Mouse (Mus musculus) cerebellum, adult 8-10 months (tissue): ENCODE data around the gene Rab11fip5.
A peak's percentile ranks its signal among the peaks of the same experiment; 100 is the strongest.

Source experiments
- DNase-seq: peaks from one replicate; pipeline ENCODE4 v3.0.0; 2022

Rab11fip5 gene

DNA sequence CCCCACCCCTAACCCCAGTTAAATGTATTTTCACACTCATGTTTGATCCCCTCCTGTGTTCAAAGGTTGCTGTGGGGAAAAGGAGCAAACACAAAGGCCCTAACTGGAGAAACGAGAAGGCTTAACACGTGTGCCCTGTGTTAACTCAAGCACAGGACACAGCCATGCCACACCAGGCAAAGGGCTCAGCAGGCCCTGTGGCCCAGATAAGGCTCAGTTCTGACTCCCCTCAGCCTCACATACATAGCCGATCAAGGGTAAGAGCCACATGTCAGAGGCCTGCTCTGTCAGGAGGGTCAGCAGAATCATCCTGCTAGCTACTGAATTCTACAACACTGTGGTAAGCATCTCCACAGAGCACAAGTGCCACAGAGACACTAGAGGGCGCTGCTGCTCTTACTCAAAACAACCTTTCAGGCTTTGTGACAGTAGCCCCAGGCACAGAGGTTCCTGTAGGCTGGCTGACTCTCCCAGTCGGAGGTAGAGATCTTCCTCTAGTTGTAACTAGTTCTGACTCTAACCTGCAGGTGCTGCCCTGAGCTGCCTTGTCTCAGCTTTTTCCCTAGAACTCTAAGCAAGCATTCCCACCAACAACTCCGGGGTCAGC, 28.3 kb downstream of the Rab11fip5 start:
- peak; percentile 85 for DNase-seq

DNA sequence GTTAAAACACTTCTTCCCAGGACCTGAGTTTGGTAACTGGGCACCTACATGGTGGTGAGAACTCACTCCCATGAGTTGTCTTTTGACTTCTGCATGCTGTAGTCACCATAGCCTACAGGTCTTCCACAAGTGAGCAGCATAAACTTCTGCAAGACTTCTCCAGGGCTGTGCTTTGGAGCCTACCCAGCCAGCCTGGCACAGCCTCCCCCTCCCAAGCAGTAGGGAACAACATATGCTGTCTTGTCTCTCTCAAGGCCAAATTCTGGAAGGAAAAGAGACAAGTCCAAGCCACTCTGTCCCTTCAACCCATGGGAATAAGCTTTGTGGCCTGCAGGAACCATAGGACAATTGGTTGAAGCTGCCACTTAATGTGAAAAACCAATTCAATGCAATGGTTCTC, 29.5 kb downstream of the Rab11fip5 start:
- peak; percentile 43 for DNase-seq

- no peak for DNase-seq
These were observed 31.4 kb downstream of the Rab11fip5 start for GRCm38 (mm10) chr6:85343027-85343426.

DNA sequence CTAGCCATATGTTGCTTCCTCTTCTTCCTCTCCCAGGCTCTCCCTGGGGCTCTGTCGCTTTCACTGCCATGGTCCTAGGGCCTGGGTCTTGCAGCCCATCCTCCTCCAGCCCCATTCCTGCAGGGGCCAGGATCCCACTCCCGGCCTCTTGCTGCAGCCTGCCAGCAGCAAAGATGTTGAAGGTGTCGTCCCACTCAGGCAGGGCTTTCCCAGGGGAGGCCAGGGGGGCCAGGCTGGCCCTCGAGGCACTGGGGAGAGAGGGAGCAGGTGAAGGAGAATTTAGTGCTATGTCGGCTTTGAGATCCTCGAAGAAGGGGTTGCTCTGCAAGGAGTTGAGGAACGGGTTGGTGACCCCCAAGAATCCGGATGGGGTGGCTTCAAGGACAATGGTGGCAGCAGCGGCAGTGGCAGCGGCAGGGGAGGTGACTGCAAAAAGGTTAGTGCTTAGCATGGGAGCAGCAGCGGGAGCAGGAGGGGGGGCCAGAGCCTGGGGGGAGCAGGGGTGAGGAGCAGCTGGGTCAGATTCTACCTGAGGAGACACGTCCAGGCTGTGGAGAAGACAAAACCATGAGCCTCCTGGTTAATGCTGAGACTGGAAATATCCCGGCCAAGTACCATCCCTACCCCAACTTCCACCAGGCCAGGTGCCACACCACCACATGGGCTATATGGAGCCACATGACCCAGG, 32.5 kb downstream of the Rab11fip5 start:
- DNase-seq, result no peak

GRCm38 (mm10) chr6:85340184-85340583, 34.2 kb downstream of the Rab11fip5 start:
- no peak for DNase-seq

DNA sequence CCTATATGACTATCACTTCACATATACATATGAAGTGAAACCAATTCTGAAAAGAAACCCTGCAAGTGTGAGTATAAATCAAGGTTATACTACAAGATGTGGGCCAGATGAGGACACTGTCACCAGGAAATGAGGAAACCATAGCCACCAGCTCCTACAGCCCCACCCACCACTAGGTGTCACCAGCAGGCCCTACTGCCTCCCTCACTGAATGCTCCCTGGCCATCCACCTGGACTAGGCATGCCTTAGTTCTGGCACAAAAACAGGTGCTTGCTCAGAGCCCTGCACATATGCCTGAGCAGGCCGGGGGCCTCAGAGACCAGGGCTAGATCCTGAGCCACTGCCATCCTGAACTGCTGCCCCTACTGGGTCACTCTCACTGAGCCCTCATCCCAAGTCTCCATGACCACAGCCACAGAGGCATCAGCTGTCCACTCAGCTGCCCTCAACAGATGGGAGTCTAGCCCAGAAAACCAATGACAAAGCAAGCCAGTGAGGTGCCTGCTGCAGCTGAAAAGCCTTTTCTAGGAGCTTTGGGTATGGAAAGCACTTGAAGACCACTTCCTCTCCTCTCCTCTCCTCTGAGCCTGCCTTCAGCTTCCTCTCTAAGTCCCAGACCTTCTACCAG, 35.0 kb downstream of the Rab11fip5 start:
- peak; percentile 72 for DNase-seq

DNA sequence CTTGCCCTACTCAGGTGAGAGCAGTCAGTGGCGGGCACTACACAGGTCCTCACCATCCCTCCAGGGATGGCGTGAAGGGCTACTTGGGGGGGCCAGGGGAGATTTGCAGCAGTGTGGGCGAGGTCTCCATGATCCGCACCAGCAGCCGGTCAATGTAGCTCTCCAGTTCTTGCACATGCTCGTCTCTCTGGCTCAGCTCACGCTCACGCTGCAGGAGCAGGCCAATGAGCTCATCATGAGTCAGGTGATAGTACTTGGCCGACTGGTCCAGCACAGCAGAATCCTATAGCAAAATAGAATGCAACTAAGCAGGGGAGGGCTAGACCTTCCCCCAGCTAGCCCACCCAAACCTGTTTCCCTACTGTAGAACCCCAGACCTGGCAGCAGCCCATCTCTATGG, 37.5 kb downstream of the Rab11fip5 start:
- DNase-seq, result peak; percentile 34

DNA sequence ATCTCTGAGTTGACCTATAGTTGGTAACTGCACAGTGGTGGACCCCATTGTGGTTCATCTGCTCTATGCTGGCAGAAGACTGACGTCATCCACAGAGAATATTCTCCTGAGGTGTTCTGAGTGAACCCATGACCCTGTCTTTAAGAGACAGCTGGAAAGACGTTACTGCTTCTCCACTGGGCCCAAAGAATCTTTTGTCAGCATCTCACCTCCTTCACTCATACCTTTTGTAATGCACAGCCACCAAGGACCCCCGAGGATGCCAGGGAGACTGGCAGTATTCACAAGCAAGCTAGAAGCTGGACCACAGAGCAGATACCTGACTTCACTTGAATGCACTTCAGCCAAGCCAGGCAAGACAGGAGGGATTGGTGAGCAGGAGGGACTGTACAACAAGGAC, 39.1 kb downstream of the Rab11fip5 start:
- DNase-seq, result no peak

DNA sequence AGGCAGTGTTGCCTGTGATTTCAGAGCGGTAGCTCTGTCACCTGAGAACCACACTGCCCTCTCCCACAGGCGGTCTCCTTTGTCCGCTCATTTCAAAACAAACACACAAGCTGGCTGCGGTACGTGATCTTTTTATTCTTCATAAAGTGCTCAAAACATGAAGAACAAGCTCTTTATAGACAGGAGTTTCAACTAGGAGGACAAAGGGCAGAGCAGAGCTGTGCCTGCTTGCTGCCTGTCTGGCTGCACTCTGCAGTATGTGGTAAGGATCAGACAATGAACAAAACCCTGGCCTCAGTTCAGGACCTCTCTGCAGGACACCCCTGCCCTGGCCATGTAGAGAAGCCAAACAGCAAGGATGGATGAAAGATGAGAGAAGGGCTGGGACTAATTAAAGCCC, 39.6 kb downstream of the Rab11fip5 start:
- DNase-seq, result peak; percentile 29

DNA sequence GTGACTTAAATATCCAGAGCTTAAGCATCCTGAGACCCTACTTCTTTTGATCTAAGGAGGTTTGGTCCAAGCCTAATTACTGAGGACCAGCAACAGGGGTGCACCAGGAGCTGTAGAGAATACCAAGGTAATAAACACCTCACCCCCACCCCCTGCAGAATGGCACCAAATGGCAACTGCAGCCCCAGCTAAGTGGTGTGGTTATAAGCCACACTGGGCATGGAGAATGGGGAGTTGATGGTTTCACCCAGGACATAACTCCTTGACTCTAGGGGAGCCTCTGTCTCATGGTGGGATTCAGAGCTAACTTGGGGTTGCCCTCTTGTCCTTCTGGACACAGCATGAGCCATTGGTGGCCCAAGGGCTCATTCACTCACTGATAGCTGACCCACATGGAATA, 40.2 kb downstream of the Rab11fip5 start:
- DNase-seq, result peak; percentile 36

GRCm38 (mm10) chr6:85333732-85334131, 40.7 kb downstream of the Rab11fip5 start:
- DNase-seq, result no peak

GRCm38 (mm10) chr6:85333000-85333669, 41.3 kb downstream of the Rab11fip5 start, which contains the start of gene Sfxn5:
Sfxn5 (minus strand) TSS chr6:85333422.
- peak; percentile 97 for DNase-seq

DNA sequence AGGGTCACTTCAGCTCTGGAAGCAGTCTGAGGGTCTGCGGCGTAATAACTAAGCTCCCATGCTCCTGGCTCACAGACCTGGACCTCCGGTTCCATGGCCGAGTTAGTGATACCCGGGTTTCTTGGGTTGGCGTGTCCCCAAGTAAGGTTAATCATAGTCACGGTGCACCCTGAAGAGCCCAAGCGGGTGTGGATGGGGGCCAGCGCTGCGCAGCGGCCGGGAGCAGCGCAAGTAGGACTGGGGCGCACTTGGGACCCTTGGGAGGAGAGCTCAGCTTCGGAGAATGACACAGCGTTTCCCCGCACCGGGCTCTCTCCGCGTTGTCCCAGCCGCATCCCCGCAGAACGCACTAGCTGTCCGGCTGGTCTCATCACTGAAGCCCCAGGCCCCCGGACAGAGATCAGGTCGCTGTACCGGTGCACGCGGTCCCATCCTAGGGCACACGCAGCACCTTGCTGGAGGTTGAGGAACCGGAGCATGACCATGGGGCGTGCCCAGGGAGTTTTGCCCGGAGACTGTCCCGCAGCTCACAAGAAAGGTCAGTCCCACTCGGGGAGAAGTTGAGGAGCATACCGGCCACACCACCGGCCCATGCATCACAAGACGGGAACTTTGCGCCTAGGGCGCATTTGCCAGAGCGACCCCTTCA, 42.0 kb downstream of the Rab11fip5 start:
- DNase-seq, result no peak

DNA sequence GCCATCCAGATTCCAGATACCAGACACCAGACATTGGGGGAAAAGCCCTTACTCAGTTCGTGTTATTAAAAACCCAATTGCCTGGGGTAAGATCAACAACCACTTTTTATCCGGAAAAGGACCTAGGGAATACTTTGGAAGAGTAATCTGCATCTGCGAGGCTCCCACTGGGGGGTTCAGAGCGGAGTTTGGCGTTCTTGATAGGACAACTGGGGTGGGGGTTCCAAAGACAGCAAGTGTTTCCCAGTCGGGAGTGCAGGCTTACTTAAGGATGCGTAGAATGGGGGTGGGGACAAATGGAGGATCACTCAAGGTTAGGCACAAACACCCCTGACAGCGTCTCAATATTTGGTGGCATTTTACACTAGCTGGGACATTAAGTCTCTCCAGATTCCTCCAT, 42.7 kb downstream of the Rab11fip5 start:
- DNase-seq, result peak; percentile 35

- peak; percentile 66 for DNase-seq
These were observed 43.2 kb downstream of the Rab11fip5 start for GRCm38 (mm10) chr6:85331221-85331735.

DNA sequence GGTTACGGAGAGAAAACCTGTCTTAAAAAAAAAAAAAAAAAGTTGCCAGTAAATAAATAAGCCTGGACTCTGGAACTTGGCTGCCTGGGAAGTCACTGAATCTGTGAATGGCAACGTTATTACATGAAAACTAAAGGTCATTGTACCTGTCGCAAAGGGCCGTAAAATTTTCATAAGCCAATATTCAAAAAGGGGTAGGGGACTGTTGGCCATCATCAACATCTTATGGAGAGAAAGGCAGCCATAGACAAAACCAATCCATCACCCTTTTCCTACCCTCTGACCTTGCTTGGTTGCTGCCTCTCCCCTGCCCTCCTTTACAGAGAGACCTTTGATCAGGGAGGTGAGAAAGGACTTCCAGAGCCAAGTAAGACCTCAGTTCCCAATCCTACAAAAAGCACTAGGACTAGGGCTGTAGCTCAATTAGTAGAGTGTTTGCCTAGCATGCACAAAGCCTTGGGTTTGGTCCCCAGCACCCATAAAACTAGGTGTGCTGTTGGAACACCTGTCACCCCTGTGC, 44.7 kb downstream of the Rab11fip5 start:
- no peak for DNase-seq

DNA sequence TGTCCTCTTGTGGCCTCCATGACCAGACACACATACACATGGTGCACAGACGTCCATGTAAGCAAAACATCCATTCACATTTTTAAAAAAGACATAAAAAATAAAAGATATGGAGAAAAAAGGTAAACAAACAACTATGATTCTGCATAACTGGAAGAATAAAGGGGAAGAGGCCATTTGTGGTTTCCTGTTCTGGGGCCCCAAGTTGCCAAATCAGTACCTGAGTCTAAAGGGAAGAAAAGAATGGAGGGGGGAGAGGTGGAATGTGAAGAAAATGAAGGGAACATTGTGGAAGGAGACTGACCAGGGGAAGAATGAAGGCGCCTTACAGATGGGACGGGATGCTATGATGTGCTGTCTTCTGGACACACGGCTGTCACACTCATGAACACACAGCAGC, 47.9 kb downstream of the Rab11fip5 start:
- no peak for DNase-seq

GRCm38 (mm10) chr6:85325109-85325508, 49.3 kb downstream of the Rab11fip5 start:
- no peak for DNase-seq

GRCm38 (mm10) chr6:85320445-85320866, 54.0 kb downstream of the Rab11fip5 start:
- no peak for DNase-seq

DNA sequence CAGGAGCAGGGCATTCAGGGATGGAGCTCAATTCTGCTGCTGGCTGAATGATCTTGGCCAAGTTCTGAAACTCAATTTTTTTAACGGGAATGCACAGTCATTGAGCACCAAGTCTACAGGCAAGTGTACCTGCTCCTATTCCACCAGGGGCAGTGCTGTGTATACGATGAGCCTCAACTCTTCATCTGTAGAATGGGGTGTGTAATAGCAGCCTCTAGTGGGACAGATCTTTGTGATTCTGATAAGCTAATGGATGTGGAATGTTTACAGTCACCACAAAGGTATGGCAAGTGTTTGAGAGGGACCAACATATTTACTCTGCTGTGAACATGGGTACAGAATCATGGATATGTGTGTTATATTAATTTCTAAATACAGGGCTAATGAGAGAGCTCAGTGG, 58.2 kb downstream of the Rab11fip5 start:
- DNase-seq, result no peak

- no peak for DNase-seq
These were observed 60.2 kb downstream of the Rab11fip5 start for GRCm38 (mm10) chr6:85314064-85314798.

- DNase-seq, result no peak
These were observed 66.5 kb downstream of the Rab11fip5 start for GRCm38 (mm10) chr6:85307894-85308293.
